Mouse (Mus musculus) MEL (cell line): ENCODE data around the gene Tle1.

Experiments used
- BHLHE40 ChIP-seq: IDR thresholded peaks from 2 replicates; pipeline ENCODE4 v1.6.1; 2012; ENCODE audit warnings: low read depth, mild to moderate bottlenecking, inconsistent platforms, low read length, improper control_type of control experiment, borderline replicate concordance
- CTCF ChIP-seq, 3 experiments: IDR thresholded peaks in 2 of 3; conservative IDR thresholded peaks in 1 of 3; 2 replicates each; pipeline ENCODE4 v1.5.1; 2011 to 2012; ENCODE audit warnings: low read length in 3 of 3, low read depth in 2 of 3, mild to moderate bottlenecking in 2 of 3, improper control_type of control experiment in 1 of 3, inconsistent platforms in 1 of 3, mixed read lengths in 1 of 3, moderate library complexity in 1 of 3; ENCODE audit not compliant: control insufficient read depth in 1 of 3, insufficient read depth in 1 of 3, poor library complexity in 1 of 3, severe bottlenecking in 1 of 3
- E2F4 ChIP-seq: IDR thresholded peaks from 2 replicates; pipeline ENCODE4 v1.6.1; 2011; ENCODE audit warnings: low read depth, low read length, improper control_type of control experiment, borderline replicate concordance
- EP300 ChIP-seq, 2 experiments: IDR thresholded peaks; 2 replicates each; pipeline ENCODE4 v1.6.1; 2011; ENCODE audit warnings: improper control_type of control experiment in 2 of 2, low read length in 2 of 2, low read depth in 1 of 2, mild to moderate bottlenecking in 1 of 2
- ETS1 ChIP-seq: IDR thresholded peaks from 2 replicates; pipeline ENCODE4 v1.6.1; 2012; ENCODE audit warnings: low read depth, mild to moderate bottlenecking, inconsistent platforms, low read length, improper control_type of control experiment, moderate library complexity
- GATA1 ChIP-seq: IDR thresholded peaks from 2 replicates; pipeline ENCODE4 v1.6.1; 2011; ENCODE audit warnings: low read depth, low read length, improper control_type of control experiment
- NRF1 ChIP-seq: IDR thresholded peaks from 2 replicates; pipeline ENCODE4 v1.6.1; 2014; ENCODE audit warnings: low read depth, mild to moderate bottlenecking, inconsistent platforms, low read length, improper control_type of control experiment, moderate library complexity; ENCODE audit not compliant: poor library complexity, insufficient read depth, severe bottlenecking
- POLR2A ChIP-seq, 2 experiments: IDR thresholded peaks; 2 replicates each; pipeline ENCODE4 v1.6.1; 2011 to 2012; ENCODE audit warnings: low read length in 2 of 2, mild to moderate bottlenecking in 2 of 2, control low read depth in 1 of 2, improper control_type of control experiment in 1 of 2, low read depth in 1 of 2, moderate library complexity in 1 of 2; ENCODE audit not compliant: control insufficient read depth in 1 of 2, insufficient read depth in 1 of 2, poor library complexity in 1 of 2
- RAD21 ChIP-seq: IDR thresholded peaks from 2 replicates; pipeline ENCODE4 v1.6.1; 2011; ENCODE audit warnings: mild to moderate bottlenecking, low read depth, low read length, improper control_type of control experiment
- TCF12 ChIP-seq: IDR thresholded peaks from 2 replicates; pipeline ENCODE4 v1.6.1; 2014; ENCODE audit warnings: low read depth, mild to moderate bottlenecking, inconsistent platforms, low read length, improper control_type of control experiment, moderate library complexity
- UBTF ChIP-seq: IDR thresholded peaks from 2 replicates; pipeline ENCODE4 v1.6.1; 2012; ENCODE audit warnings: low read depth, mild to moderate bottlenecking, inconsistent platforms, low read length, improper control_type of control experiment, moderate library complexity, borderline replicate concordance; ENCODE audit not compliant: insufficient read depth

DNA sequence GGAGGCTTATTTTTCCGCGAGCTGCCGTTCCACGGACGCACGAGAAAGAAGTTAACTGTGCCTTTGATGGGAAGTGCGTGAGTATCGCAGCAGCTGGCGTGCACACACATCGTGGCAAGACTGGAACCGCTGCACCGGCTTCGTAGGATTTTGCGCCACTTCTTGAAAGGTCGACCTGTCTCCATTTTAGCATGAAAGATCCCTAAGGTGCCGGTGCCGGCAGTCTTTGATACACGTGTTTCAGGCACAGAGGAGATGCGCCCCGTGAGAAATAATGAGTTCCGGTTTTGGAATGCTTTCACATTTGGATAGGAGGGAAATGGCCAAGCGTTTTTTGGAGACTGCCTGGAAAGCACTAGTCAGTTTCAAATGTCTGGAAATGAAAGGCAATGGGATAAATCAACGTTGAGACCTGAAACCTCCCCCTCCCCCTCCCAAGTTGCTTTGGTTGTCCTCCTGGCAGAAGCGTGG lies 837 bp upstream of the Tle1 start:
- TF ChIP-seq E2F4 (no peak), GATA1 (no peak), POLR2A (IDR thresholded peaks at IDR 0.05; ENCODE audit: control insufficient read depth in 1 of 2, insufficient read depth in 1 of 2, low read depth in 1 of 2, low read length in 2 of 2, poor library complexity in 1 of 2) (no peak), EP300 (IDR thresholded peaks at IDR 0.05; ENCODE audit: low read depth in 1 of 2, low read length in 2 of 2) (no peak), CTCF (IDR thresholded peaks at IDR 0.05 in 2 of 3, conservative IDR thresholded peaks at IDR 0.05 in 1 of 3; ENCODE audit: control insufficient read depth in 1 of 3, insufficient read depth in 1 of 3, low read depth in 2 of 3, low read length in 3 of 3, poor library complexity in 1 of 3, severe bottlenecking in 1 of 3) (no peak), NRF1 (no peak), ETS1 (no peak), RAD21 (no peak), BHLHE40 (no peak), TCF12 (no peak), UBTF (no peak)
